Mouse (Mus musculus): ENCODE results near the gene Dnase1l2.

- TF ChIP-seq GATA1 (IDR thresholded peaks at IDR 0.05; ENCODE audit: borderline replicate concordance, low read length) (no peak), FLI1 (IDR thresholded peaks at IDR 0.05; ENCODE audit: low read length) (no peak)
Observed at GRCm38 (mm10) chr17:24478663-24479380, 35.9 kb upstream of the Dnase1l2 start, which contains the start of gene Mlst8.
